Mouse (Mus musculus) adrenal gland, adult (tissue): ENCODE measurements around the gene Pla1a.
"Not testable (repeated sequence)": the region's sequence is repeated elsewhere in the genome, so short reads cannot be mapped to it uniquely, and the experiment has no call there.

Experiments
- DNase-seq, 2 experiments: peaks; one replicate each; pipeline ENCODE4 v3.0.0; 2022 to 2023; ENCODE audit warnings: low spot score in 1 of 2; ENCODE audit not compliant: inconsistent age in 2 of 2

Gene Pla1a

DNA sequence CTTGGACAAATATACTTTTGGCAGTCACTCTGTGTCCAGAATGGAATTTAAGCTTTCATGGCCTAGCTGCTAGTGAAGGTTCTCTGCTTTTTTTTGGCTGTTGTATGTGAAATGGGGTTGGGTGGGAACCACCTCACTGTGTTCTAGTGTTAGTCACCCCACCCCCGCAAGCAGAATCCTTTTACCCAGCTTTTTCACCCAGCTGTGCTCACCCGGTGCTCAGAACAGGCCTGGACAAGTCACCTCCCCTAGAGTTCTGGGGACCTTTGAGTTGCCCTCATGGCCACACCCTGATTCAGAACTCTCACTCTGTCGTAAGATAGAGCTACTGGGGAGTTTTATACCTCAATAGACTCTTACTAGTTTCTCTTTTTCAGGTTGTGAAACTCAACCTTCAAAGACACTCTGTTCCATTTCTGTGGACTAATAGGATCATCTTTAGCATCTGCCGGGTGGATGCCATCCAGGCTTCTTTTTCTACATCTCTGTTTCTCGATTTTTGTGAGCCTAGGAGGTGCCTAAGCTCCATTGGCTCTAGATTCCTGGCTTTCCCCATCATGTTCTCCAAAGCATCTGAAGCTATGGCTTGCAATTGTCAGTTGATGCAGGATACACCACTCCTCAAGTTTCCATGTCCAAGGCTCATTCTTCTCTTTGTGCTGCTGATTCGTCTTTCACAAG is 25.8 kb upstream of the Pla1a start:
- DNase-seq: no peak

GRCm38 (mm10) chr16:38456812-38457567 is 24.0 kb upstream of the Pla1a start:
- no peak for DNase-seq

GRCm38 (mm10) chr16:38455511-38456418 is 22.8 kb upstream of the Pla1a start, which contains the start of gene Cd80:
Gene Cd80, plus strand, starts transcription at chr16:38455561.
- no peak for DNase-seq

- DNase-seq: no peak
These were observed 21.7 kb upstream of the Pla1a start for GRCm38 (mm10) chr16:38454533-38455254.

DNA sequence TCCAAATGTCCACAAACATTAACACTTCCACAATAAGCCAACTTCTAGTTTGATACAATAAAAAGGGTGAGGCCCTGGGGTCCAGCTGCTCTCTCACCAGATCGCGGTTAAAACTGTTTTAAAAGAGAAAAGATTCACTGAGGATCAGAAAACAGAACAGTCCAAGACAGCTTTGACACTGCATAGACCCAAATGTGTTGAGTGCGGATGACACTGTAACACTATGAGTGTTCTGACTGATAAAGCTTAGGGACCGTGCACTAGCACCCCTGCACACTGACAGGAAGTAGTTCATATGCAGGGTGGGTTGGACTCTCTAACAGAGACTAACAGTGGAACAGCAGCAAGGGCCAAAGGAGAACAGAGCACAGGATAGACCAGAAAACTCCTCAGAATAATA is 21.0 kb upstream of the Pla1a start:
- DNase-seq: no peak

- no peak for DNase-seq
These were observed 20.2 kb upstream of the Pla1a start for GRCm38 (mm10) chr16:38453203-38453553.

DNA sequence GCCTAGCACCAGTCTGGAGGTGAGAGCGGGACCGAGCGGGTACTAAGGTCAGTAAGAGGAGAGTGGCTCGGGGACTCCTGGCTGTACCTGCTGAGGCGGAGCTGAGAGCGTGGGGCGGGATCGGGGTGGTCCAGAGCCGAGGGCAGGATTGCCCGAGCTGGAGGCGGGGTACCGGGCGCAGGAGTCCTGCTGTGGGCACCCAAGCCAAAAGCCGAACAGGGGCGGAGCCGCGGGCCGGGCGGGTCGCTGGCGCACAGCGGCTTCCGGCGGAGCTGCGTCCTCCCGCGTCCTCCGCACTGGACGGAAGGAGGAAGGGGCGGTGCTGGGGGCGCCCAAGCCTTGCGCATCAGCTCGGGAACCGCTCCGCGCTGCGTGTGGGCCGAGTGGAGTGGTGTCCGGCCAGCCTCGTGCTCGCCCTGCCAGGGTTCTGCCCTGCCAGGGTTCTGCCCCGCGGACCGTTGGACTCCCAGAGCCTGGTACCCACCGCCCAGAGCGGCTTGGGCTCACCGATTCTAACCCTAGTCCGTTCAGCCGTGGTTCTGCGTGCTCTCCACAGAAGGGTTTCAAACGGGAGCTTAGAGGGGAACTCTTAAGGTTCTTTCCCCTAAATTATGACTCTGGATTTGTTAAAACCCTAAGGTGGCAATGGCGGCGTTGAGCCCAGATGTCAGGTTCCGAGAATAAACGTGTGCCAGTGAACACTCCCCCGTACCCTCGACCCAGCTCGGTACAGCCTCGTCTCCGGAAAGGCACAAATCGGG is 19.7 kb upstream of the Pla1a start, which contains the start of gene Adprh:
TSS of gene Adprh (minus strand) at position 262 of the 761 bp plus-strand sequence.
- peak; percentile 98 to 99 for DNase-seq

DNA sequence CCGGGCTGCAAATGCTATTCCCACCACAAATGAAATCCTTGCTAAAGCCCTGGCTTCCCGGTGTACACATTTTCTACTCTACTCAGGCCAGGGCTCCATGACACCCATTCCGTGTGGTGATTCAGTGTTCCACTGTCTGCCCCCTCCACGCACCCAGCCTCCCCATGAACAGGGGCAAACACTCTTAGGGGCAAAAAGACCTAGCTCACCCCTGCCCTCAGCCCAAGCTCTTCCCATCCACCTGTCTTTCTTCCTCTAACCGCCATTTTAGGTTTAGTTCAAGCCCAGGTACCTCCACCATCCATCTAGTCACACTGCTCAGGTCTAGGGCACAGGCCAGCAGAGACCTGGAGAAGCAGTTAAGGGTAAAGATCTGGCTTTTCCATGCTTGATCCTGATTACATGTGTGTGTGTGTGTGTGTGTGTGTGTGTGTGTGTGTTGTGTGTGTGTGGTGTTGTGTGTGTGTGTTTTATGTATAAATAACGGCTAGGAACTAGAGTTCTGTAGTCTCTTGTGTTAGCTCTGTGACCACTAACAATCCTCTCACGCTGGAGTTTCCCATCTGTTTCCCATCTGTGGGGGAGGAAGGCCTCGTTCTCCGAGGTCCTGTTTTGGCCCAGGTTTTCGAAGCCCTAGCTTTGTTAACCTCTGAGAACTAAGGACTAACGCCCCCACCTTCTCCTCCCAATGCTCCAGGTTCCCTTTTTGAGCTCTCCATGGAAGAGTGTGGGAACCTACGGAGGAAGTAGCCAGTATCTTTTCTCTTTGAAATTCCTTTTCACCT is 18.7 kb upstream of the Pla1a start:
- peak; percentile 26 to 53 for DNase-seq

DNA sequence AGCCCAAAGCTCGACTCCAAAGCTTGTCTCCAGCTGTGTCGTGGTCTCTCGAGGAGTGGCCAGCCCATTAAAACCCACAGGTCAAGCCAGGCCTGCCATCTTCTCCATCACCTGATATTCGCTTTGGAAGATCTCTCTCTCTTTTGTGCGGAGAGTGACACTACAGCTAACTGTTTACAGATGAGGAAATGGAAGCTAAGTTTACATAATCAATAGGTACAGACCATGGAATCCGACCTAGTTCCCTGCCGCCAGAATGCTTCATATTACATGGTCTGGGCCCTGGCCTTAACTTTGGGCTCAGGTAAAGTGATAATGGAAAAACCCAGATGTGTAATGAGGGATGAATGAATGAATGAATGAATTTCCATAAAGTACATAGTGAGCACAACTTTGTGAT is 17.8 kb upstream of the Pla1a start:
- DNase-seq: no peak

GRCm38 (mm10) chr16:38448458-38448857 is 15.5 kb upstream of the Pla1a start:
- no peak for DNase-seq

DNA sequence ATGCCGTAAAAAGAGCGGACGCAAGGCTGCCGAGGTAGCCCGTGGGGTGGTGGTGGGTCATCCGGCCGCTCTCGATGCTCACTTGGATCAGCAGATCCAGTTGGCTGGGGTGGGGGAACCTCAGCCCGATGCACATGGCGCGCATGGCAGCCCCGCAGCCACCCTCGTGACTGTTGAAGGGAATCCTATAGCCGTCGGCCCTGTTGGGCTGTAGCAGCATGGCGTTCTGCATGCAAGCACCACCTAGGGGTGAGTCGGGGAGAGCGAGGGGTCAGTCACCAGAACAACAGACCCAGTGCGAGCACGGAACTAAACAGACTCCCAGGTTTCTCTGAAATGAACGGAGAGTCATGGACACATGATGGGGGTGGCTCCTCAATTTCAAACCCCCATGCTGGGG is 14.4 kb upstream of the Pla1a start:
- DNase-seq: no peak

- DNase-seq: not testable (repeated sequence)
These were observed 13.2 kb upstream of the Pla1a start for GRCm38 (mm10) chr16:38446141-38446540.

- DNase-seq: no peak
These were observed 12.6 kb upstream of the Pla1a start for GRCm38 (mm10) chr16:38445576-38445975.

GRCm38 (mm10) chr16:38445046-38445445 is 12.1 kb upstream of the Pla1a start:
- DNase-seq: no peak

DNA sequence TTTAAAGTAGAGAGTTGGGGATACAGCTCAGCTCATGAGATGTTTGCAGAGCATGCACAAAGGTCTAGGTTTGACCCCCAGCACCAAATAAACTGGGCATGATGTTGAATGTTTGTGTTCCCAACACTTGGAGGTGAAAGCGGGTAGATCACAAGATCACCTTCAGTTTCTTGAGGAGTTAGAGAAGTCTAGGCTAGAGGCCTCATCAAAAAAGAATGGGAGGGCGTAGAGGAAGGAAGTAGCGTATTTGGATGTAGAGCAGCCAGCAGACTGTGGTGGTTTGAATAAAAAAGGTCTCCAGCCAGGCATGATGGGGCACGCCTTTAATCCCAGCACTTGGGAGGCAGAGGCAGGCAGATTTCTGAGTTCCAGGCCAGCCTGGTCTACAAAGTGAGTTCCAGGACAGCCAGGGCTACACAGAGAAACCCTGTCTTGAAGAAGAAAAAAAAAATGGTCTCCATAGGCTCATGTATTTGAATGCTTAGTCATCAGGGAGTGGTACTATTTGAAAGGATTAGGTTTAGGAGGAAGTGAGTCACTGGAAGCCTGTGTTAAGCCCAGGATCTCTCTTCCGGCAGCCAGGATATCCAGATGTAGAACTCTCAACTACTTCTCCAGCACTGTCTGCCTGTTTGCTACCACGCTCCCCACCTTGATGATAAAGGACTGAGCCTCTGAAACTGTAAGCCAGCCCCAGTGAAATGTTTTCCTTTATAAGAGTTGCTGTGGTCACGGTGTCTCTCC is 10.9 kb upstream of the Pla1a start:
- DNase-seq: no peak

DNA sequence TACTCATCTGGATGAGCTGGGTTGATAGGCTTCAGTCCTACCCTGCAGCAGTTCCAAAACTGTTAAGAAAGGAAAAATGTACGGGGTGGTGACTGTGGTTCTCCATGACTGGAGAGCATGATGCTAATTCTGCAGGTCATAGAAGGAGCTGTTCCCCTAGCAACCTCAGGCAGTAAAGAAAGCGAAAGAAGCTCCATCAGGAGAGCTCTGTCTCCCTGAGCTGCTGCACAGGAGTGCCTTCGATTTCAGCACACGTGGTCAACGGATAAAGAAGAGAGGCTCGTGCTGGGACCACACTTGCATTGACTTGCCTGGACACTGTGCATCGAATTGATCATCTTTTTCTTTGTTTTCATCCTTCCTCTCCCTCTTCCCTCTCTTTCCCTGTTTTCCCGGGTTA is 9.3 kb upstream of the Pla1a start:
- DNase-seq: no peak

- no peak for DNase-seq
These were observed 8.7 kb upstream of the Pla1a start for GRCm38 (mm10) chr16:38441611-38442010.

DNA sequence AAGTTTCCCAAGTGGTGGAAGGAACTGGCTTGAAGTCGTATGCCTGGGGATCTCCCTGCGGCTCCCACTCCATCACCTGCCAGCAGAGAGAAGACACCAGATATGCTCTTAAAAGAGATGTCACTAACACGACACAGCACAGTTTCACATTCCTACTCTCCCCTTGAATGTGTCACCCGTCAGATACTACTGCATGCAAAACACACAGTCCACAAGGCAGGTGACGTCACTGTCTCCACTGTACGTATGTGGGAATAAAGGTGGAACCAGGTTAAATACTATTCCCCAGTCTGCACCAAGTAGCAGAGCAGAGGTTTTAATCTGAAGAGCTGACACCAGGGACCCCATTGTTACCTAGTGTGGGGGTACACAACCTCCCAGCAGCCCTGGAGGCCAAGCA is 7.5 kb upstream of the Pla1a start:
- DNase-seq: no peak

- DNase-seq: no peak
These were observed 6.2 kb upstream of the Pla1a start for GRCm38 (mm10) chr16:38439190-38439589.
